Mouse (Mus musculus): ENCODE data around the gene Dnah17.

The Dnah17 gene

GRCm38 (mm10) chr11:118015381-118016145, 114.9 kb downstream of the Dnah17 start:
- DNase-seq, result peak; percentile 46 to 52

GRCm38 (mm10) chr11:118014391-118014995, 115.9 kb downstream of the Dnah17 start:
- DNase-seq, result peak; percentile 77 to 79

- DNase-seq, result no peak
Observed at GRCm38 (mm10) chr11:118013339-118013738, 117.1 kb downstream of the Dnah17 start.

- DNase-seq, result no peak
Observed at GRCm38 (mm10) chr11:118012595-118012994, 117.8 kb downstream of the Dnah17 start.

- DNase-seq, result no peak
Observed at GRCm38 (mm10) chr11:118009865-118010571, 120.4 kb downstream of the Dnah17 start.

GRCm38 (mm10) chr11:118008843-118009242, 121.6 kb downstream of the Dnah17 start:
- DNase-seq, result no peak

- DNase-seq, result no peak
Observed at GRCm38 (mm10) chr11:118008144-118008805, 122.2 kb downstream of the Dnah17 start.

GRCm38 (mm10) chr11:118007460-118008143, 122.8 kb downstream of the Dnah17 start:
- no peak for DNase-seq

- no peak for DNase-seq
Observed at GRCm38 (mm10) chr11:118004217-118004616, 126.2 kb downstream of the Dnah17 start.

- no peak for DNase-seq
Observed at GRCm38 (mm10) chr11:118003718-118004117, 126.7 kb downstream of the Dnah17 start.

GRCm38 (mm10) chr11:118003176-118003575, 127.3 kb downstream of the Dnah17 start:
- no peak for DNase-seq

- no peak for DNase-seq
Observed at GRCm38 (mm10) chr11:118000565-118001215, 129.7 kb downstream of the Dnah17 start.

- no peak for DNase-seq
Observed at GRCm38 (mm10) chr11:118000083-118000482, 130.4 kb downstream of the Dnah17 start.

- DNase-seq, result no peak
Observed at GRCm38 (mm10) chr11:117999260-117999934, 131.0 kb downstream of the Dnah17 start.

GRCm38 (mm10) chr11:117998356-117998755, 132.1 kb downstream of the Dnah17 start:
- DNase-seq, result no peak

GRCm38 (mm10) chr11:117997085-117997484, 133.3 kb downstream of the Dnah17 start:
- no peak for DNase-seq

- DNase-seq, result no peak
Observed at GRCm38 (mm10) chr11:117996066-117996465, 134.4 kb downstream of the Dnah17 start.

GRCm38 (mm10) chr11:117995661-117996060, 134.8 kb downstream of the Dnah17 start:
- no peak for DNase-seq

- DNase-seq, result no peak
Observed at GRCm38 (mm10) chr11:117995255-117995654, 135.2 kb downstream of the Dnah17 start.

- no peak for DNase-seq
Observed at GRCm38 (mm10) chr11:117994250-117995057, 136.0 kb downstream of the Dnah17 start.

Data from thymus, postnatal 36 days (tissue).